Mouse (Mus musculus): ENCODE results near the gene Acat2.
"Not testable (repeated sequence)": the region's sequence is repeated elsewhere in the genome, so short reads cannot be mapped to it uniquely, and the experiment has no call there.

The Acat2 gene

DNA sequence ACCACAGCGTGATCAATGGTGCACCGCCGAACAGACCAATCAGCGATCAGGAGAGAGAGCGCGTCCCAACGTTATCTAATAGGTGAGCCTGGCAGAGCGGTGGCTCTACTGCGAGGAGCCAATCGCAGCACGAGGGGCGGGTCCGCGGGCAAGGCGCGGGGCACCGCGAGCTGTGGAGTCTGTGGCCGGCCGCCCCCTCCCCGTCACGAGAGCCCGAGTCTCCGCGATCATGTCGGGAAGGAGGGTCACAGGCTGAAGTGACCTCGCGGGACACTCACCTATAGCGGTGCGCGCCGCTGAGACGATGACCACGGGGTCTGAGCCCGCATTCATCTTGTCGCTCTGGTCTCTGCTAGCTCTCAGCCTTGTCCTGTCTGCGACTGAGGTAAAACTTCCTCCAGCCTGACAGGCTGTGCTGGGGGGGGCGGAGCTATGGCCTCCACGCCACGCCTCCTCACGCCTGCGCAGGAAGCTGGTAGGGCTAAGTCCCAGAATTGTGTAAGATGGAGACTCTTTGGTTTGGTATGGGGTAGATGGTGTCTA lies at the start of gene Acat2:
Gene Acat2 (minus strand): TSS at position 417 of the 543 bp plus-strand sequence.
- DNase-seq (ENCODE audit: low spot score): peak; percentile 88

DNA sequence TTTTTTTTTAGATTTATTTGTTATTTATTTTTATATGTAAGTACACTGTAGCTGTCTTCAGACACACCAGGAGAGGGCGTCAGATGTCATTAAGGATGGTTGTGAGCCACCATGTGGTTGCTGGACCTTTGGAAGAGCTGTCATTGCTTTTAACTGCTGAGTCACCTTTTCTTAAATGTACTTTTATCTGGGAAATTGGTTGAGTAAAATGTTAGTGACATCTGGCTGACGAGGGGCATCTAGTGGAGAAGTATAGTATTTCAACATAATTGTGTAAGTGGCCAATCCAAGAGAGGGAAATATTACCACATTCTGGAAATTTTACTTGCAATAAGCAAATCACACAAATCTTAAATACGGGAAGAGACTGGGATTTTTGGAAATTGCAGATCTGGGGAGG lies 49.3 kb upstream of the Acat2 start:
- DNase-seq (ENCODE audit: low spot score): no peak

- DNase-seq (ENCODE audit: low spot score): no peak
Measured at GRCm38 (mm10) chr17:13008528-13008927, 48.0 kb upstream of the Acat2 start.

GRCm38 (mm10) chr17:13007730-13008425 lies 47.3 kb upstream of the Acat2 start:
- peak; percentile 96 for DNase-seq (ENCODE audit: low spot score)

GRCm38 (mm10) chr17:13006984-13007383 lies 46.4 kb upstream of the Acat2 start:
- DNase-seq (ENCODE audit: low spot score): no peak

- DNase-seq (ENCODE audit: low spot score): not testable (repeated sequence)
Measured at GRCm38 (mm10) chr17:13006546-13006945, 46.0 kb upstream of the Acat2 start, which contains the start of gene Sod2. Gene Sod2, plus strand, starts transcription at chr17:13006846.

DNA sequence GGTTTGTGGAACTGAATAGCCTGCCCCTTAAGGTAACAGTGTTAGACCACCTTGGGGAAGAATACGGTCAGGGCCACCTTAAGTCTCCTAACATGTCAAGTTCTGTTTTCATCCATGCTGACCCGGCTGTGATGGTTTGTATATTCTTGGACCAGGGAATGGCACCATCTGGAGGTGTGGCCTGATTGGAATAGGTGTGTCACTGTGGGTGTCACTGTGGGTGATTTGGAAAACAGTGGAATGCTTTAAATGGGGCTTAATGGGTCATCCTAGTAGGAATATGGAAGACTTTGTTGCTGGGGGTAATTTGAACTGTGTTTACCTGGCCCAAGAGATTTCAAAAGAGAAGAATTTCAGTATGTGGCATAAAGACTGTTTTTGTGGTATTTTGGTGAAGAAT lies 43.9 kb upstream of the Acat2 start:
- DNase-seq (ENCODE audit: low spot score): not testable (repeated sequence)

DNA sequence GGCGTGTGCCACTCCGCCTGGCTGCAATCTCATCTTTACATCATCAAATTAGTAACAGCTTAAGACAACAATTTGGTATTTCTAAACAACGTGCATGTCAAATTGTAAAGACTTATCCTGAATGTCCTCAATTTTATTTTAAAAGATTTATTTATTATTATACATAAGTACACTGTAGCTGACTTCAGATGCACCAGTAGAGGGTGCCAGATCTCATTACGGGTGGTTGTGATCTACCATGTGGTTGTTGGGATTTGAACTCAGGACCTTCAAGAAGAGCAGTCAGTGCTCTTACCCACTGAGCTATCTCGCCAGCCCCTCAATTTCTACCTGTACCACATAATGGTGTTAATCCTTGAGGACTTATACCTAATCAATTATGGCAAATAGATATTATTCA lies 41.7 kb upstream of the Acat2 start:
- not testable (repeated sequence) for DNase-seq (ENCODE audit: low spot score)

GRCm38 (mm10) chr17:12999069-12999468 lies 38.5 kb upstream of the Acat2 start:
- no peak for DNase-seq (ENCODE audit: low spot score)

DNA sequence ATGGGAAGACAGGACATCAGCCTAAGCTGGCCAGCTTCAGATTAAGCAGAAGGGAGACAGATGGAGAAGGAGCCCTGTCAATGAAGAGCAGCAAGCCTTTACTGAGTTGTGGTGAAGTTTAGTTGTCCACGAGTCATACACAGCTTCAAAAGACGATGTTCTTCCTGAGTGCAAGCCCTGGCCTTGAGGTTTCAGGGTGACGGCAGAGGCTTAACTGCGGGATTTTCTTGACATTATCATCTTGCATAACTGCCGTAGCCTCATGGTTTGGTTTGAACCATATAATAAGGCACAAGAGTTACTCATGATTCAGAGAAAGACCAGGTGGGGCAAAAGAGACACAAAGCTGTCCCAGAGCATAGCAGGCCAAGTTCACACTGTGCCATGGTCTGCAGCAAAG lies 37.3 kb upstream of the Acat2 start:
- no peak for DNase-seq (ENCODE audit: low spot score)

DNA sequence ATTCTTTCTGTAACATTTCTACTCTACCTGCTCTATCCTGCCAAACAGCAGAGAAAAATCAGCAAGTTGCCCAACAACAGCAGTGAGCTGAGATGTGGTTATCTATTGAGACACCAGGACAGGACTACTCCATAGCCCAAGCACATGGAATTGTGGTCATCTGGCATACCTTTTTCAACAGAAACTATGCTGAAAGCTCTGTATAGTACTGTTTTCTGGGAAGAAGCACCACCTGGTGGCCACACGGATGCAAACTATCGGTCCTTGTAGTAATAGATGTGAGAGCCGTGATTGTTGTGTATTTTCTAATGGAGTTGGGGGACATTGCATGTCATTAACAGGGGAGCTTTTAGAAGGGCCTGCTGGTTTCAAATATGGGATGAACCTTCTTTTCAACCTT lies 35.8 kb upstream of the Acat2 start:
- no peak for DNase-seq (ENCODE audit: low spot score)

GRCm38 (mm10) chr17:12994069-12994468 lies 33.5 kb upstream of the Acat2 start, which contains the start of gene Wtap:
Gene Wtap, minus strand, starts transcription at chr17:12994169.
- DNase-seq (ENCODE audit: low spot score): no peak

DNA sequence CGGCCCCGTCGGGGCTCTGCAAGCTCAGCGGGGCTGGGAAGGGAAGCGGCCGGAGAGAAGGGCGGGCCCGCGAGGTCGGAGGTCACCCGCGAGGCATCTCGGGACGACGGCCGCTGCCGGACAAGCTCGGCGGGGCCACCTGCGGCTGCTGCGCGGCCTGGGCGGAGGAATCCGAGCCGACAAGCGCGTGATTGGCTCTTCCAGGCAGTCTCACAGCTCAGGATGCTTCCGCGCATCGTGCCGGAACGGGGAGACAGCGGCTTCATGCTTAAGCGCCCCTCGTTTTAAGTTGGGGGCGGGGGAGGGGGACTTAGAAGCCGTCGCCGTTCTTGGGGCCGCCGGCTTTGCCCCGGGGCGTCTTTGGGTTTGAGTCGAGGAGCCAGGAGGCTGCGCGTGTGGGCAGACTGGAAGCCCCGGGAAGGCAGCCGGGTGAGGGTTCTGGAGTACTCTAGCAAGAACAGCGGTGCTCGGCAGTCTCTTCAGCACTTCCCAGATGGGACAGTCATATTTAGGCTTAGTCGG lies 32.0 kb upstream of the Acat2 start:
- peak; percentile 93 for DNase-seq (ENCODE audit: low spot score)

GRCm38 (mm10) chr17:12991635-12992358 lies 31.2 kb upstream of the Acat2 start:
- DNase-seq (ENCODE audit: low spot score): peak; percentile 86

GRCm38 (mm10) chr17:12991194-12991634 lies 30.7 kb upstream of the Acat2 start:
- no peak for DNase-seq (ENCODE audit: low spot score)

DNA sequence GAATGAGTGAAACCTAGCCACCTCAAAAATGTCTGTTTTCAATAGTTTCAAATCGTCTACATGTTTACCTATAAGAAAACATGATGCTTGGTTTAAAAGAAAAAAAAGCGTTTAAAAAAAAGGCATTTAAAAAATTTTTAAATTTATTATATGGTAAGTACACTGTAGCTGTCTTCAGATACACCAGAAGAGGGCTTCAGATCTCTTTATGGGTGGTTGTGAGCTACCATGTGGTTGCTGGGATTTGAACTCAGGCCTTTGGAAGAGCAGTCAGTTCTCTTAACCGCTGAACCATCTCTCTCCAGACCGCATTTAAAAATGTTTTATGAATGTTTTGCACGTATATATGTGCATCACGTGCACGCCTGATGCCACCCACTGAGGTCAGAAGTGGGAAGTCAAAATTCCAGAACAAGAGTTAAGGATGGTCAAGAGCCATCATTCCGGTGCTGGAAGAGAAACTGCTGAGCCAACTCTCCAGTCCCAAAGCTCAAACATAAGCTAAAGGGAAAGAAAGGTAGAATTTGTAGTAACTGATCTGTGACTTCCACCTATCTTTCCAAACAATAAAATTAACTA lies 30.1 kb upstream of the Acat2 start:
- no peak for DNase-seq (ENCODE audit: low spot score)

GRCm38 (mm10) chr17:12988096-12988495 lies 27.5 kb upstream of the Acat2 start:
- DNase-seq (ENCODE audit: low spot score): not testable (repeated sequence)

GRCm38 (mm10) chr17:12983988-12984387 lies 23.4 kb upstream of the Acat2 start:
- DNase-seq (ENCODE audit: low spot score): no peak

GRCm38 (mm10) chr17:12978546-12978945 lies 18.0 kb upstream of the Acat2 start:
- no peak for DNase-seq (ENCODE audit: low spot score)

GRCm38 (mm10) chr17:12973851-12974250 lies 13.3 kb upstream of the Acat2 start:
- DNase-seq (ENCODE audit: low spot score): no peak

DNA sequence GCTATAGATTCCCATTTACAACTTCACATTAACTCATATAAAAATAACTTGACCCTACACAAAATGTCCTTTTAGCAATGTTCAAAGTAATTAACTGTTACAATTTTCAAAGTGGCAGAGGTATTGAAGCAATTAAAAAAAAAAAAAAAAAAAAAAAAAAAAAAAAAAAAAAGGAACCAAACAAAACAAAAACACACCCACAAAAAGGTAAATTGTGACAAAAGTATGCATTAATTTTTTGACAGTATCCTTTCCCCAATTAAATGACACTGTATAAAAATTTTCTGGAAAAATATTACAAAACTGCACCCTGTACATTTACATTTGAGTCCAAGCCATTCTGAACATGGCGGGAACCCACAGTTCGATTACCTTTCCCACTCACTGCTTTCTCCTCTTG lies 6.6 kb upstream of the Acat2 start:
- DNase-seq (ENCODE audit: low spot score): no peak

DNA sequence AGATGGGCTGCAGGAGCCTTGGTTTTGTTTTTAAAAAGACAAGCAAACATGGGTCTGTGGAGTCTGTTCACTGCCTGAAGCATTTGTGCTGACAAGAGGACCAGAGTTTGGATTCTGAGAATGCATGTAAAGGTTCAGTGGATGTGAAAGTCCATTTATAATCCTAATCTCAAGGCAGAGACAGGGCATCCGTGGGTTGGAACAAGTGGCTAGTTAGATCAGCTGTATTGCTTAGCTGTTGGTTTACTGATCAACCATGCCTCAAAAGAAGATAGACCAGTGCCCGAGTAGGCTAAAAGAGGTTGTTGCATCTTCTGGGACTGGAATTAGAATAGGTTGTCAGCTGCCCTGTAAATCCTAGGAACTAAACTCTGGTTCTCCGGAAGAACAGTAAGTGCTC lies 2.9 kb upstream of the Acat2 start:
- DNase-seq (ENCODE audit: low spot score): no peak
